Mouse (Mus musculus) bone marrow macrophage, adult 2 months (primary cell): Measurements from ENCODE around the gene Gm498.

ENCODE experiments used
- CTCF ChIP-seq: IDR thresholded peaks from 2 replicates; pipeline ENCODE4 v1.5.1; 2012; ENCODE audit warnings: low read depth, mild to moderate bottlenecking, low read length, moderate library complexity
- POLR2A ChIP-seq: IDR thresholded peaks from 2 replicates; pipeline ENCODE4 v1.6.1; 2012; ENCODE audit warnings: mild to moderate bottlenecking, low read depth, low read length, borderline replicate concordance

DNA sequence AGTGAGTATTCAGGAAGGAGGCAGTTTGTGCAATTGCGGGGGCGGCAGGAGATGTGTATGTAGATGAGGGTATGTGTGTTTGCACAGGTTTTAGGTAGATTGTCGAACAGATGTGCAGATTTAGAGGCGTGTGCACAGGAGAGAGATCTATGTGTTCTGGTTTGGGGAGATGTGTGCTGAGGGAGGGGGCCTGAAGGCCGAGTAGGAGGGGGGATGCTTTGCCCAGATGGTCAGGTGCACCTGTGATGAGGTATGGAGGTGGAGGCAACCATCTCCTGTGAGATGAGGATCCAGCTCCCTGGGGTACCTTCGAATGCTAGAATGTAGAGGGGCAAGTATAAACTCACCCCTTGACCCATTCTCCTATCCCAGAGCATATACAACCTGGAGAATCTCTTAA, 36.2 kb upstream of the Gm498 start:
- TF ChIP-seq CTCF (no peak), POLR2A (no peak)
